Mouse (Mus musculus) retina, embryonic 14.5 days (tissue): Measurements from ENCODE around the gene Pet117.
"Not testable (repeated sequence)": the region's sequence is repeated elsewhere in the genome, so short reads cannot be mapped to it uniquely, and the experiment has no call there.

ENCODE experiments used
- DNase-seq: peaks from one replicate; pipeline ENCODE4 v3.0.0-alpha.2; 2015; ENCODE audit warnings: low spot score

Pet117 gene

DNA sequence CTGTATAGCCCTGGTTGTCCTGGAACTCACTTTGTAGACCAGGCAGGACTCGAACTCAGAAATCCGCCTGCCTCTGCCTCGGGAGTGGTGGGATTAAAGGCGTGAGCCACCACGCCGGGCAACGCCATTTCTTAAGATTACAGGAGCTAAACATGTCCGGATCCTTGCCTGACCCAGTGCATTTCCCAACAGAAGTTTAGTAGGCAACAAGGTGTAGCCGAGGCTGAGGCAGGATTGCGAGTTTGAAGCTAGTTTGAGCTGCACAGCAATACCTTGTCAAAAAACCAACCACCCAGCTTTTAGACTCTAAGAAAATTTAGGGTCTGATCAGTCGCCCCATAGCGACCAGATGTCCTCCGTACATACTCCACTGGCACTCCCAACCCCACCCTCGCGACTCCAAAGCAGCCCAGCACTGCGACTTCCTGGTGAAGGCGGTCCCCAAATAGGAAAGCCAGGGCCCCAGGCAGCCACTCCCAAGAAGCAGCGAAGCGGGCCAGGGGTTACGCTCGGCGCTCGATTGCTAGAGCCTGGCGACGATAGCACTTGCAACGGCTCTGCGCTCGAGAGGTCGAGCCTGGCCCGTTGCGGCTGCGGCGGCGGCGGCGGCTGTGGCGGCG, at the start of gene Pet117, which contains the start of gene Kat14:
Pet117 (plus strand) TSS at position 597 of the 620 bp plus-strand sequence.
Kat14 (plus strand) TSS at position 584 of the 620 bp plus-strand sequence.
- peak; percentile 96 for DNase-seq

GRCm38 (mm10) chr2:144324218-144324617, 44.6 kb upstream of the Pet117 start:
- no peak for DNase-seq

GRCm38 (mm10) chr2:144329451-144329850, 39.3 kb upstream of the Pet117 start:
- no peak for DNase-seq

DNA sequence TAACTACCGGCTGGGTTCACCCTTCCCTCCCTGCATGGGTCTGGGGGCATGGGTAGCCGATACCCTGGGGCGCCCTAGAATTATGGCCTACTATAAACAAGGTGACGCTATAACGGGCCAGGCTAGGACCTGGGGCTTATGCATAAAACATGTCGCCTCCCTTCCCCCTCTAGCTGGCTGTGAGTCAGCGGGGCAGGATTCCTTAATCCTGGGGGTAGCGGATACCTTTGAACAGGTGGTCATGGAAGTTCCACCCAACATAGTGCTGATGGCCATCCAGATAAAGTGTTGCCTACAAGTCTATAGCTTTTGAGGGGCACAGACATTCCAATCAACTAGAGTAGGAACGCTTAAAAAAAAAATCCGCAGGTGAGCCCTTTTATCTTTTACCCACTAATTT, 38.9 kb upstream of the Pet117 start:
- DNase-seq, result no peak

DNA sequence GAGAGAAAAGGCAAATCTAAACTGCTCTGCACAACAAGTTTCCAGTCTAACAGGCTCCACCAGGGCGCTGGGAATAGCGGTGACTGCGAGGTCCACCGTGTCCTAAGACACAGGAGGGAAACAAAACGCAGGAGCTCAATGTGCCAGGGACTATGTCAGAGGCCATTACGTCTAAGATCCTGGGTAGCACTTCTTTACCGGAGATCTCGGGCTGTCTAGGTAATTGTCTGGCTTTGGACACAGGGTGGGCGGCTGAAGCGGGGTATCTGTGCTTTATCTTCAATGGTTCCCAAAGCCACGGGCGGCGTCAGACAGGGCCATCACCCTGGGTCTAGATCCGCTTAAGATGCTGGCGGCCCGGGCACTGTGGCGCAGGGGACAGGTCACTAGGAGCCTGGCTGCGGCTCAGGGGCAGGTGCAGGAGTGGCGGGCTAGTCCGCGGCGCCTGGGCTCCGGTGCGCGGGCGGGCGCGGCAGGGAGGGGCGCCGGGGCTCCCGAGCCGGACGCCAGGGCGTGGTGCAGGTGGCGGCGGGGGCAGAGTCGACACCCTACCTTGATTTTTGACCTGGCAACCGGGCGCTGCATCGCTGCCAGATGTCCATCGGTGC, 38.3 kb upstream of the Pet117 start:
- DNase-seq, result peak; percentile 35

- DNase-seq, result peak; percentile 46
Measured at GRCm38 (mm10) chr2:144330960-144331371, 37.8 kb upstream of the Pet117 start.

- DNase-seq, result peak; percentile 19
Measured at GRCm38 (mm10) chr2:144331401-144332302, 37.1 kb upstream of the Pet117 start, which contains the start of gene Ovol2. Gene Ovol2, minus strand, starts transcription at chr2:144332146.

DNA sequence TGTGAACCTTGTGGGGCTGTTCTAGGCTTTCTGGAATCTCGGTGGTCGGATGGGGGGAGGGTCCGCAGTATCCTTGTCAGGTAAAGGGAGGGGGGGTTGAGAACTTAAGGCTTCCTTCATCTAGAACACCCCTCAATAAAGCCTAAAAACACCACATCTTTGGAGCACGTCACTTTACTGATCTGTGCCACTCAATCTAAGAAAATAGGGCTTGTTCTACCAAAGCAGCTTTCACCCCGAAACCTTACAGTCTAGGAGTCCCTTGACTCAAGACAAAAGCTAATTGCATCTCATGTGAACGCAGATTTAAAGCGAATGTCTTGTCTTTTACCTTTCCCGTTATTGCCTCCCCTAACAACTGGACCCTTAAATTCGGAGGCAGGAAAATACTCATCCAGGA, 36.3 kb upstream of the Pet117 start:
- DNase-seq, result peak; percentile 16

DNA sequence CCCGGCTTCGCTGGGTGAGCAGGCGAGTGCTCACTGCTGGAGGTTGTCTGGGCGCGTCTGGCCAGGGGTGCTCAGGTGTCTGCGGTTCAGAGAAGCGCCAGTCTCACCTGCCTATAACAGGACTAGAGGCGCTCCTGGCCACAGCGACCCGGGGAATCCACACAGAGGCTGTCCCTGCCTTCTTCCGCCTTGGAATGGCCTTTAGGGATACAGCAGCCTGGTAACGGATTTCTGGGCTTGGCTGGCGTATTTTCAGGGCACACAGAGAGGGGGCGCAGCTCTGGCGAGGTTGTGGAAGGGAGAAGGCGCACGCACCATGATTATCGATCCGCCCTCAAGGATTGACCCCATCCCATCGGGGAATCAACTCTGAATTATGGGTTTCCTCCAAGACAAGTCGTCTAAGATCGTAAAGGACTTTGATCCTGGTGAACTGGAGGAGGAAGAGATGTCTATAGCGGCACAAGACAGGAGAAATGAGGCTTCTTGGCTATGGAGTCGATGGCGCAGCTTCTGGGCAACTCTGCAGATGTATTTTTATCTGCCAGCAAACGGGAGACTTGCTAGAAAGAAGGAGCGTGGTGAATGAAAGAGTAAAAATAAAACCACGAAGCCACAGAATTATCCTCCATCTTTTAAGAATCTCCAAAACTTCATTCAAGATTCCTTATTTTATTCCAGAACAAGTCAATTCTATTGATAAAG, 35.5 kb upstream of the Pet117 start:
- DNase-seq, result peak; percentile 49

GRCm38 (mm10) chr2:144337230-144337629, 31.6 kb upstream of the Pet117 start:
- no peak for DNase-seq

- no peak for DNase-seq
Measured at GRCm38 (mm10) chr2:144337701-144338100, 31.1 kb upstream of the Pet117 start.

DNA sequence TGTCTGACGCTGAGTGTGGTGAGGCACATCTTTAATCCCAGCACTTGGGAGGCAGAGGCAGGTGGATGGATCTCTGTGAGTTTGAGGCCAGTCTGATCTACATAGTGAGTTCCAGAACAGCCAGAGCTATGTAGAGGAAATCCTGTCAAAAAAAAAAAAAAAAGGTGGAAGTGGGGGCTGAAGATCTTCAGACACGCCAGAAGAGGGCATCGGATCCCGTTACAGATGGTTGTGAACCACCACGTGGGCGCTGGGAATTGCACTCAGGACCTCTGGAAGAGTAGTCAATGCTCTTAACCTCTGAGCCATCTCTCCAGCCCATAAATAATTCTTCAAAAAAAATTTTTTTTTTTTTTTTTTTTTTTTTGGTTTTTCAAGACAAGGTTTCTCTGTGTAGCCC, 30.6 kb upstream of the Pet117 start:
- not testable (repeated sequence) for DNase-seq

DNA sequence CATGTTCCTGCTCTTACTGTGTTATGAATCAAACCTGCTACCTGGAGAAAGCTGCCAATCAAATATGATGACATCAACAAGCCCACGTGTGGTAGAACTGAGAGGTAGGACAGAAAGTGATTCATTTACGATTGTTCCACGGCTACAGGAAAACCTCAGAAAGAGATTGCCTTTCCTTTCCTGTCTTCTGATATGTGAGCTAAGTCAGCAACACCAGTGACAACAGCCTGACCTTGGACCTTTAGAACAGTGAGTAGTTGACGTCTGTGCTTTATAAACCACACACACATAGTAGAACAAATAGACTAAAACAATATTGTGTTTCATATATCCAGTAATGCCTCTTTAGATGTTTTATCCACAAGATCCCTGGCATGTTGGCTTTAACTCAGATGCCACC, 25.6 kb upstream of the Pet117 start:
- no peak for DNase-seq

GRCm38 (mm10) chr2:144348525-144348924, 20.3 kb upstream of the Pet117 start:
- DNase-seq, result no peak

DNA sequence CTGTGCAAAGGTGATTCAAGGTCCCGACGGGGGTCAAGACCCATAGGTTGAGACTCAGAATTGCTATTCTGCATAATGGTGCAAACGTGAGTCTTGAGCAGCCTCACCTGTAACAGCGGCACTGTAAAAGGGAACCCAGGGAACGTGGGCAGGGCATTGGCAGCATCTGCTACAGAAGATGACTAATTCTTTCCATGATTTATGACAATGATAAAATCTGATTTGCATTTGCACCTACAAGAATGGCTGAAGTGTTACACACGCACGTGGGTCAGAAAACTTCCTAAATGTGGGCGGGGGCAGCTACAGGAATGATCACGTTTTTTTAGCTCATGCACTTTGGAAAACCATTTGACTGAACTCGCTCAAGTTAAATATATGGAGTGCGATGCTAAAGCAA, 16.0 kb upstream of the Pet117 start:
- DNase-seq, result no peak

DNA sequence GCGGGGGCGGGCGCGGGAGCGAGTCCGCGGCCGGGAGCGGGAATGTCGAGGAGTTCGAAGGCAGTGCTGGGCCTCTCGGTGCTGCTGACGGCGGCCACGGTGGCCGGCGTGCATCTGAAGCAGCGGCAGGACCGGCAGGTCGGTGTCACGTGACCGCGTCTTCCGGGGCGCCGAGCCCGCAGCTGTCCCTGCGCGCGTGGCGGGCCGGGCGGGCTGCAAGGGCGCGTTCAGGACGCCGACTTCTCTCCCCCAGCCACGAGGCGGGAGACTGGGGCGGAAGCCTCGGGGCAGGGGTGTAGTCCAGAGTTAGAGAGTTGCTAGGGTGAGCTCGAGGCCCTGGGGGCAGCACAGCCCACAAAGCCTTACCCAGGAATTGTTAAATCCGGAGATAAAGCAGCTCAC, 225 bp downstream of the Pet117 start:
- DNase-seq, result peak; percentile 74

- no peak for DNase-seq
Measured at GRCm38 (mm10) chr2:144369511-144369910, 715 bp downstream of the Pet117 start.

- no peak for DNase-seq
Measured at GRCm38 (mm10) chr2:144371566-144371965, 2.8 kb downstream of the Pet117 start.

GRCm38 (mm10) chr2:144373063-144373462, 4.3 kb downstream of the Pet117 start:
- no peak for DNase-seq

GRCm38 (mm10) chr2:144375063-144375703, 6.4 kb downstream of the Pet117 start:
- DNase-seq, result no peak

DNA sequence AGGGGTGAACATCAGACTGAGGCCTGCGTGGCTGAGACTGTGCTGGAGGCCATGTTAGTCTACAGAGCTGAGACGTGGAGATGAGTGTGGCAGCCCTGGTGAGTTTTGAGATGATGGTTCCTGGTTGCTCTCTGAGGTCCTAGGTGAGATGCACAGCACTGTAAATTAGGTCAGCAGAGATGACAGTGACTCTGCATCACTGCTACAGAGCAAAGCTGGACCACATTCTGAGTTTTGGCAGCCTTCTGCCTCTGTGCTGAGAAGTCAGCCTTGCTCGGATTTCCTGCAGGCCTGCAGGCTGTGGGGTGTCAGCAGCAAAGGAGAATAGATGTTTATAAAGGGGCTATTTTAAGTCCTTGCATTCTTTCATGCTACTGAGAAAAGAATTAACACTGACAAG, 12.5 kb downstream of the Pet117 start:
- no peak for DNase-seq

GRCm38 (mm10) chr2:144381741-144382140, 12.9 kb downstream of the Pet117 start:
- DNase-seq, result no peak
